Mouse (Mus musculus): ENCODE results near the gene Fes. TPM values are rescaled to one million over a fixed set of nuclear protein-coding genes. Genes with fewer than 3 reads are reported as not detected.

Gene Fes
- polyA plus RNA-seq, 1 experiment, result 52.8 TPM

DNA sequence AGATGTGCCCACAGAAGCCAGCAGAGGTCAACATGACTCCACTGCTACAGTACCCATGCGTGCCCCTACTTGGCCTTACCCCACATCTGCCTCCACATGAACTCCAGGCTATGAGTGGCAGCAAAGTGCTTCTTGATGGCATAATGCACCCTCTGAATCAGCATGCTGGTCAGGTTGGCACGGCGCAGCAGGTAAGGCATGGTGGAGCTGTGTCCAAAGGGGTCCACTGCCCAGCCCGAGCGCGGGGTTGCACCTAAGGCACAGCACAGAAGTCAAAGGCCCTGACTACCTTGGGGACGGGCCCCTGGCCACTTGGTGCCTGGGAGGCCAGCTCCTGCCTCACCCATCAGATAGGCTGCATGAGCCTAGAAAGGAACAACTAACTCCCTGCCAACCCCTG, 20.5 kb downstream of the Fes start:
- Histone ChIP-seq H3K27ac (ENCODE audit: insufficient read depth, low read length) (no peak overlapping the region), H3K27me3 (ENCODE audit: control insufficient read depth, insufficient read depth, low read length) (no peaks in the 10 kb centered on the region), H3K36me3 (ENCODE audit: control insufficient read depth, insufficient read depth, low read length) (peaks cover 25% of the 10 kb centered on the region), H3K4me3 (ENCODE audit: extremely low read depth, insufficient read depth, insufficient read length) (no peak overlapping the region), H3K4me1 (ENCODE audit: control insufficient read depth, insufficient read depth, insufficient read length) (peaks cover 17% of the 10 kb centered on the region; the same call in 1 of the 2 replicates)
- WGBS, result 98% methylated on average over 7 of the region's 7 CpGs
- TF ChIP-seq POLR2A (IDR thresholded peaks at IDR 0.05; ENCODE audit: low read depth, low read length) (no peak), CTCF (IDR thresholded peaks at IDR 0.05; ENCODE audit: extremely low read depth, insufficient read depth, insufficient read length, insufficient replicate concordance) (no peak)
- no peak for DNase-seq (ENCODE audit: low read depth in 1 of 2, low spot score in 2 of 2)

GRCm38 (mm10) chr7:80365759-80366158, 22.0 kb downstream of the Fes start:
- Histone ChIP-seq H3K27me3 (ENCODE audit: control insufficient read depth, insufficient read depth, low read length) (no peaks in the 10 kb centered on the region), H3K4me3 (ENCODE audit: extremely low read depth, insufficient read depth, insufficient read length) (no peak overlapping the region), H3K27ac (ENCODE audit: insufficient read depth, low read length) (no peak overlapping the region), H3K36me3 (ENCODE audit: control insufficient read depth, insufficient read depth, low read length) (peaks cover 34% of the 10 kb centered on the region), H3K4me1 (ENCODE audit: control insufficient read depth, insufficient read depth, insufficient read length) (peaks cover 17% of the 10 kb centered on the region; the same call in 1 of the 2 replicates)
- TF ChIP-seq CTCF (IDR thresholded peaks at IDR 0.05; ENCODE audit: extremely low read depth, insufficient read depth, insufficient read length, insufficient replicate concordance), result no peak
- no peak for TF ChIP-seq POLR2A (IDR thresholded peaks at IDR 0.05; ENCODE audit: low read depth, low read length)
- WGBS, result 88% methylated on average over 2 of the region's 2 CpGs
- DNase-seq (ENCODE audit: low read depth in 1 of 2, low spot score in 2 of 2), result no peak

DNA sequence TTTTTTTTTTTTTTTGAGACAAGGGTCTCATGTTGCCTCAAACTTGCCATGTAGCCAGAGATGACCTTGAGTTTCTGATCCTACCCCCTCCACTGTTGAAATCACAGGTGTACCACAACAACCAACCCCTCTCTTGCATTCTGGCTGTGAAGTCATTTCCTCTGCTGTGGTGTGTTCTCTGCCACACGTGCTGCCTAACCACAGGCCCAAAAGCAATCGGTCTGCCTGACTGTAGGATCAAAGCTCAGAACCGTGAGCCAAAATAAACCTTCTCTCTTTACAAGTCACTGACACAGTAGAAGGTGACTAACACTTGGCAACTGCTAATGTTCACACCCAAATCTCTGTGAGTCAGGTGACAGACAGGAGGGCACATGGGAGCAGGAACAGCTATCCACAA, 27.3 kb downstream of the Fes start:
- TF ChIP-seq POLR2A (IDR thresholded peaks at IDR 0.05; ENCODE audit: low read depth, low read length) (no peak), CTCF (IDR thresholded peaks at IDR 0.05; ENCODE audit: extremely low read depth, insufficient read depth, insufficient read length, insufficient replicate concordance) (no peak)

DNA sequence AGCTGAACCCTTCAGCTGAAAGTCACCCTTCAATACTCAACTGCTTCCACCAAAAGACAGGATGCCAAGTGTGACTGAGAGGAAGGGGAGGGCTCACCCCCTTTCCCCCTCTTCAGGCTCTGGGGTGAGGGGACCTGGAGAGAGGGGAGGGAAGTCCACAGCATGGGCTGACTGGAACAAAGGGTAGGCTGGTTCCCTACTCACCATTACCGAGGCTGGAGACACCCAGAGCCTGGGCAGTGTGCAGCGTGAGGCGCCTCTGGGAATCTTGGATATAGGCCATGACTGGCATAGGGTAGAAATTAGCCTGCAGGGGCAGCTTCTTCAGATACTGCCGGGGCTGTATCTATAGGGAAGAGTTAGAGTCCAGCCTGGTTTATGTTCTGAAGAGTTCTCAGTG, 29.7 kb downstream of the Fes start:
- DNase-seq (ENCODE audit: low read depth in 1 of 2, low spot score in 2 of 2), result no peak
- no peak overlapping the region for H3K4me3 ChIP-seq (ENCODE audit: extremely low read depth, insufficient read depth, insufficient read length)

More for the DNA sequence above, 27.3 kb downstream of the Fes start:
- Histone ChIP-seq H3K4me3 (ENCODE audit: extremely low read depth, insufficient read depth, insufficient read length) (no peak overlapping the region), H3K4me1 (ENCODE audit: control insufficient read depth, insufficient read depth, insufficient read length) (no peaks in the 10 kb centered on the region), H3K27ac (ENCODE audit: insufficient read depth, low read length) (no peak overlapping the region), H3K36me3 (ENCODE audit: control insufficient read depth, insufficient read depth, low read length) (peaks cover 54% of the 10 kb centered on the region), H3K27me3 (ENCODE audit: control insufficient read depth, insufficient read depth, low read length) (no peaks in the 10 kb centered on the region)
- WGBS, result 23% methylated on average over 3 of the region's 3 CpGs
- no peak for DNase-seq (ENCODE audit: low read depth in 1 of 2, low spot score in 2 of 2)

DNA sequence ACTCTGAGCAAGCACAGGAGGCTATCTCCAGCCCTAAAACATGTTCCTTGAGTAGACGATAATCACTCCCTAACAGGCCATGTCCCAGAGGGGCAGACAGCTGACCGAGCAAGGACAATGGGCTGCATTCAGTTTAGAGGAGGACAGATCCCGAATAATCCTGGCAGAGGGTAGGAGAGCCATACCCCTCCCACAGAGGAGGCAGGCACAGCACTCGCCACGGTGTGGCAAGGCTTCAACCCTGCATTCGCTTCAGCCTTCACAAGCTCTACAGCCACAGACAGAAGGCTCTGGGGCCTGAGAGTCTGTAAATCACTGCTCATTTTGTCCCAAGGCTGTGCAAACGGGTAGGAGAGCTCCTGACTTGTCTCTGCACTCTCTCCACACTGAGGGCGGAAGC, 30.6 kb downstream of the Fes start:
- H3K4me1 ChIP-seq (ENCODE audit: control insufficient read depth, insufficient read depth, insufficient read length), result no peaks in the 10 kb centered on the region
- WGBS, result 88% methylated on average over 8 of the region's 8 CpGs
- TF ChIP-seq CTCF (IDR thresholded peaks at IDR 0.05; ENCODE audit: extremely low read depth, insufficient read depth, insufficient read length, insufficient replicate concordance), result no peak
- no peak for TF ChIP-seq POLR2A (IDR thresholded peaks at IDR 0.05; ENCODE audit: low read depth, low read length)
- H3K27ac ChIP-seq (ENCODE audit: insufficient read depth, low read length), result no peak overlapping the region
- H3K4me3 ChIP-seq (ENCODE audit: extremely low read depth, insufficient read depth, insufficient read length), result no peak overlapping the region
- no peaks in the 10 kb centered on the region for H3K27me3 ChIP-seq (ENCODE audit: control insufficient read depth, insufficient read depth, low read length)
- no peak for DNase-seq (ENCODE audit: low read depth in 1 of 2, low spot score in 2 of 2)
- H3K36me3 ChIP-seq (ENCODE audit: control insufficient read depth, insufficient read depth, low read length), result peaks cover 50% of the 10 kb centered on the region

More for the DNA sequence above, 29.7 kb downstream of the Fes start:
- H3K27ac ChIP-seq (ENCODE audit: insufficient read depth, low read length), result no peak overlapping the region
- 80% methylated on average over 4 of the region's 4 CpGs for WGBS
- H3K36me3 ChIP-seq (ENCODE audit: control insufficient read depth, insufficient read depth, low read length), result peaks cover 50% of the 10 kb centered on the region
- H3K4me1 ChIP-seq (ENCODE audit: control insufficient read depth, insufficient read depth, insufficient read length), result no peaks in the 10 kb centered on the region
- TF ChIP-seq POLR2A (IDR thresholded peaks at IDR 0.05; ENCODE audit: low read depth, low read length), result no peak
- no peak for TF ChIP-seq CTCF (IDR thresholded peaks at IDR 0.05; ENCODE audit: extremely low read depth, insufficient read depth, insufficient read length, insufficient replicate concordance)
- H3K27me3 ChIP-seq (ENCODE audit: control insufficient read depth, insufficient read depth, low read length), result no peaks in the 10 kb centered on the region

DNA sequence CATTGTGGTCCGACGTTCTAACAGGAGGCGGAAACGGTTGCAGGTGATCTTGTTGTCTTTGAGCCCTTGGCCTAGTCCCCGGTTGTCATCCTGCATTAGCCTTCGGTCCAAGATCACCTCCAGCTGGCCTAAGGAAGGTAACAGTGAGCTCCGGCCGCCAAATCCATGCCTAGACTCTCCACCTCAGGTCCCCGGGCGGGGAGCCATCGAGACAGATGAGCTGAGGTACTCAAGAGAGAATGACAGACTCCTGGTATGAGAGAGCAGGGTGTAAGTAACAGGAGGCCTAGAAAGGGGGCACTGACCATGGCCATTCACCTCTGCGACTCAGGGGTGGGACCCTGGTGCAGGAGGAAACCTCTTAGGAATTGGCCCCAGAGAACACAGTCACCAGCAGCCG, 31.4 kb downstream of the Fes start:
- no peaks in the 10 kb centered on the region for H3K4me1 ChIP-seq (ENCODE audit: control insufficient read depth, insufficient read depth, insufficient read length)
- no peak overlapping the region for H3K4me3 ChIP-seq (ENCODE audit: extremely low read depth, insufficient read depth, insufficient read length)
- H3K27me3 ChIP-seq (ENCODE audit: control insufficient read depth, insufficient read depth, low read length), result no peaks in the 10 kb centered on the region
- TF ChIP-seq CTCF (IDR thresholded peaks at IDR 0.05; ENCODE audit: extremely low read depth, insufficient read depth, insufficient read length, insufficient replicate concordance), result no peak
- no peak for TF ChIP-seq POLR2A (IDR thresholded peaks at IDR 0.05; ENCODE audit: low read depth, low read length)
- WGBS, result 94% methylated on average over 13 of the region's 13 CpGs
- H3K27ac ChIP-seq (ENCODE audit: insufficient read depth, low read length), result no peak overlapping the region
- peaks cover 53% of the 10 kb centered on the region for H3K36me3 ChIP-seq (ENCODE audit: control insufficient read depth, insufficient read depth, low read length)
- no peak for DNase-seq (ENCODE audit: low read depth in 1 of 2, low spot score in 2 of 2)

DNA sequence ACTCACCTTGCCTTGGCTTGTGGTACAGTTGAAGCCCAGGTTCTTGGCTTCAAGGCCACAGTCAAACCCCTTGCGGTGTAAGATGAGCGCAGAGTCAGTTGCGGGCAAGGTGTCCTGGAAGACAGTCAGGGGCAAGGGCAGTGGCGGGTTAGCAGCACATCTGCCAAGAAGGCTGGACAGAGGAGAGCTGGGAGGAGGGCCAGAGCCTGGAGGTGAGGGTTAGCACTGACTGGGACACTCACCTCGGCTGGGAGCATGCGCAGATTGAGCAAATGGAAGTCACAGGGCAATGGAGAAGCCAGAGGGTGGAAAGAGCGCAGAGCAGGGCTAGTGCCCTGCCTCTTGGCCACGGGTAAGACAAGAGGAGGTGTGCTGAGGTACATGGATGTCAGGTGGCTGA, 34.8 kb downstream of the Fes start:
- TF ChIP-seq POLR2A (IDR thresholded peaks at IDR 0.05; ENCODE audit: low read depth, low read length) (no peak), CTCF (IDR thresholded peaks at IDR 0.05; ENCODE audit: extremely low read depth, insufficient read depth, insufficient read length, insufficient replicate concordance) (no peak)
- 96% methylated on average over 8 of the region's 8 CpGs for WGBS
- H3K36me3 ChIP-seq (ENCODE audit: control insufficient read depth, insufficient read depth, low read length), result peaks cover 36% of the 10 kb centered on the region

More for the DNA sequence above, 34.8 kb downstream of the Fes start:
- Histone ChIP-seq H3K4me1 (ENCODE audit: control insufficient read depth, insufficient read depth, insufficient read length) (no peaks in the 10 kb centered on the region), H3K27me3 (ENCODE audit: control insufficient read depth, insufficient read depth, low read length) (no peaks in the 10 kb centered on the region), H3K27ac (ENCODE audit: insufficient read depth, low read length) (no peak overlapping the region), H3K4me3 (ENCODE audit: extremely low read depth, insufficient read depth, insufficient read length) (no peak overlapping the region)
- no peak for DNase-seq (ENCODE audit: low read depth in 1 of 2, low spot score in 2 of 2)

All from spleen, adult 2 months (tissue).